Mouse (Mus musculus): ENCODE measurements around the gene Parp9. TPM values are rescaled to one million over a fixed set of nuclear protein-coding genes. Genes with fewer than 3 reads are reported as not detected.
A peak's percentile ranks its signal among the peaks of the same experiment; 100 is the strongest.
"Not testable (repeated sequence)": the region's sequence is repeated elsewhere in the genome, so short reads cannot be mapped to it uniquely, and the experiment has no call there.

Parp9 gene
- total RNA-seq, 2 experiments from 2014 or later = 3.1 to 5.0 TPM

DNA sequence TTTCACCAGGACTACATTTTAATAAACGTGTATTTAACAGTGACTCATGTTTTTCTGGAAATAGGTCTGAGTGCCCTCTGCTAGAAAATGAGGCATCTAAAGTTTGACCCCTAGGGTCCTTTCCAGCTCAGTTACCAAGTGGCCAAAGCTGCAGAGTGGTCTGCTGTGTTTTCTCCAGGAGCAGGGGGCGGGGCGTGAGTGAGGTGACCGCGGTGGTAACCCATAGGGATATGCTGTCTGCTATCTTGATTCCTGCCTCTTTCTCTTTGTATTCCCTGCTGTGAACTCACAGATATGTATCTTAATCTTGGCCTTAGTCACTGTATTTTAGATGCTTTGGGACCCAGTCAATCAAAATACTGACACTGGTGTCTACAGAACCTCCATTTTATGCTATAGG lies 13.9 kb upstream of the Parp9 start:
- DNase-seq (ENCODE audit: low spot score) = no peak

DNA sequence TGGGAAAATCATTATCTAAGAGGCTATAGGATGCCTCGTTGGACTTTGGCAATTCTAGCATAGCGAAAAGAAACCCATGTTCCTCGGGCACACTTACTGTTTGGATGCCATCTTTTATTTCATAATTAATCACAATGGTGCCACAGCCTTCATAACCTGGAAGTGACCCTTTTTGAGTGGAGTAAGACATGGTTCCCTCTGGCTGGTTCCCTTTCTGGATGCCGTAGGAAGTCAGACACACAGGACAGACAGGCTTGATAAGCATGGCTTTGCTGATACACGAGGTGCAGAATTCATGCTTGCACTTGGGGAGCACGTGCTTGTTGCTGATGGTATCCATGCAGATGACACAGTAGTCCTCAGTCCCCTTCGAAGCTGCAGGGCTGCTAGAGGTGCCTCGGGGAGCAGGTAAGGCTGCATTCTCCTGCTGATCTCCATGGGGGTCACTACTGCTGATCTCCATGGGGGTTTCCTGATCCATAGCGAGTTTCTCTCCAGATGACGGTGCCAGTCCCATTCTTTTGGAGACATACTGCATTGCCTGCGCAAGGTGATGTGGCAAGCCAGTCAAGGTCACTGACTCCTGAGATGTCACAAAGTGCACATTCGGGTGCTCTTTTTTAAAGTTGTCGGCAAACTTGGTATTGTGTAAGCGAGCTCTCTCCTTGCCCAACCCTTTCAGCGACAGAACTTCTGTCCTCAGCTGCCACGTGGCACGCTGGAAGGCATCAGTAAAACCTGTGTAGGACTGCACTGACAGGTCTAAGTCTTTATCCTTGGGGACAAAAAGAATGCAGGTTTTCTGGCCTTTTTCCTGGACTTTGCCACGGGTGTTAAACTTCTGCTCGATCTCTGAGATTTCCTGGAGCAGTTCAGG lies 5.9 kb upstream of the Parp9 start:
- no peak for DNase-seq (ENCODE audit: low spot score)

DNA sequence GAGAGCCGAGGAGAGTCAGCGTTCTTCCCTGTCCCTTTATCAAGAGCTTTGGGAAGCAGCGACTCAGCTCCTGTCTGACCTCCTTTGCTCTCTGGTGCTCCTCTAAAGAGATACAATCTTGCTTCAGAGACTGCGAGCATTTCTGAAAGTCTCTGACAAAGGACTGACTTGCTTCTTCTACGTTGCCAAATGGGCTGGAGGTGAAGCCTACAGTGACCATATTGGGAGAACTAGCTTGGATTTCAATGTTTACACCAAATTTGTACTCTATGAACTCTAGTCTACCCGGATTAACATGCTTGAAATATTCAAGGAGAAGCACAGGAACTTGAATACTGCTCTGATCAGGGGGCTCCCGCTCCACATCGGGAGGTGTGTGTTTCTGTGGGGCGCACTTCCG lies 5.1 kb upstream of the Parp9 start:
- no peak for DNase-seq (ENCODE audit: low spot score)

DNA sequence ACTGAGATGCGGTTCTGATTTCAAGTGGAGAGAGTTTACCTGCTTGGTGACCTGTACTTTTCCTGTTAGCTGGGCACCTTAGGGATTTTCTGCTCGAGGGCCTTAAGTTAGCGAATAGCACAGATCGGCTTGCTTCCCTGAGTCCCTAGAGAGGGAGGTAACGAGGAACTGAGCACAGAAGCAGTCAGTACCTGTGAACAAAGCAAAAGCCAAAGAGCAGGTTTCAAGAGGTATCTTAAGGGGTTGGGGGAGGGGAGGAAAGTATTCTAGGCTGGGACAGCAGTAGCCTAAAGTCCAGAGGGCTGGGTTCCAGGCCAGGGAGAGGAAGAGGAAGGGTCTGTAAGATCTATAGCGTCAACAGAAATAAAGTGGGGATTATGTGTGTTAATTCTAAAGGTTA lies 991 bp downstream of the Parp9 start:
- peak; percentile 16 for DNase-seq (ENCODE audit: low spot score)

DNA sequence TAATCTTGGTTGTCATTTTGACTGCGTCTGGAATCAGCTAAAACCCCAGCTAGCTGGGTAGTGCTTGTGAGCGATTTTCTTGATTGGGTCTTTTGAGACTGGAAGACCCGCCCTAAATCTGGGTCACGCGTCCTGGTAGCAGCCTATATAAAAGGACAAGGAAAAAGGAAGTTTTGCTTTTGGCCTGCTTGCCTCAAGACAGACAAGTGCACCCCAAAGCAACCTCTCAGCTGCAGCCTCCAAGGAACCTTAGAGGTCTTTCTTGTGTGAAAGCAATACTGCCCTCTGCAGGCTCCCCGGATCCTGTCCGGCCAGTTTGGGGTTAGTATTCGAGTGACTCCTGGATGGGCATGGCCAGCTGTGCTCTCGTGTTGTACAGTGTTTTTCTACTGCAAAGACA lies 1.4 kb downstream of the Parp9 start:
- DNase-seq (ENCODE audit: low spot score) = peak; percentile 90

DNA sequence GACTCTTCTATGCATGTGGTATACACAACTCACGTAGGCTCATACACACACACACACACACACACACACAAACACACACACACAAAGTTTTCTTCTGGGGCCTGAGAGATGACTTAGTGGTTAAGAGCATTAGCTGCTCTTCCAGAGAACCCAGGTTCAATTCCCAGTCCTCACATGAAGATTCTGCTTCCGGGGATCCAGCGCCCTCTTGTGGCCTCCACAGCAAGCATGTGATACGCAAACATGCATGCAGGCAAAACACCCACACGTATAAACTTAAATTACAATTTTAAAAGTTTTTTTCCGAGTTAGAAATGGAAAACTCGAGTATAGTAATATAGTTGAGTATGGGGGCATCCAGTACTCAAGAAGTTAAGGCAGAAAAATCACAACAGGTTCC lies 3.1 kb downstream of the Parp9 start:
- DNase-seq (ENCODE audit: low spot score) = no peak

DNA sequence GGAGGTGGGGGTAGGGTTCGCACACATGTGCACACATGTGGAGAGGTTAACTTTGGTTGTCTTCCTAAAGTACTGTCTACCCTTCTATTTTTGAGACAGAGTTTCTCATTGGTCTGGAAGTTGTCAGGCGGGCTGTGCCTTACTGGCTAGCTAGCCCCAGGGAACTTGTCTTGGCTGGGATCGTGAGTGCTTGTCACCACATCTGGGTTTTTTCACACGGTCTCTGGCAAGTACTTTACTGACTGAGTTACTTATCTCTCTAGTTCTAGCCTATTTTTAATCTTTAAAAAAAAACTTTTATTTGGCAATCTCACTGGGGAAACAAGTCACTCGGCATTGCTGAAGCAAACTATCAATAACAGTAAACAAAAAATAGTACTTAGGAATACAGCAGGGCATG lies 11.0 kb downstream of the Parp9 start:
- peak; percentile 36 for DNase-seq (ENCODE audit: low spot score)

DNA sequence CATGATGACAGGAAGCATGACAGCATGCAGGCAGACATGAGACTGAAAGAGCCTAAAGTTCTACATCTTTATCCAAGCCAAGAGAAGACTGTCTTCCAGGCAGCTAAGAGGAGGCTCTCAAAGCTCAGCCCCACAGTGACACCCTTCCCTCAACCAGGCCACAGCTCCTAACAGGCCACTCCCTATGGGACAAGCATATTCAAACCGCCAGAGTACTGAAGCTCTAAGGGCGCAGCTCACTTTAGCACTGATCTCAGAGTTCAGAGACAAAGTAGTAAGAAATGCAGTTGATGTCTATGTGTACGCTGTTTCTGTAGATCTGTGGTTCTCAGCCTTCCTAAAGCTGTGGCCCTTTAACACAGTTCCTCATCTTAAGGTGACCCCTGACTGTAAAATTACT lies 12.9 kb downstream of the Parp9 start:
- DNase-seq (ENCODE audit: low spot score) = no peak

DNA sequence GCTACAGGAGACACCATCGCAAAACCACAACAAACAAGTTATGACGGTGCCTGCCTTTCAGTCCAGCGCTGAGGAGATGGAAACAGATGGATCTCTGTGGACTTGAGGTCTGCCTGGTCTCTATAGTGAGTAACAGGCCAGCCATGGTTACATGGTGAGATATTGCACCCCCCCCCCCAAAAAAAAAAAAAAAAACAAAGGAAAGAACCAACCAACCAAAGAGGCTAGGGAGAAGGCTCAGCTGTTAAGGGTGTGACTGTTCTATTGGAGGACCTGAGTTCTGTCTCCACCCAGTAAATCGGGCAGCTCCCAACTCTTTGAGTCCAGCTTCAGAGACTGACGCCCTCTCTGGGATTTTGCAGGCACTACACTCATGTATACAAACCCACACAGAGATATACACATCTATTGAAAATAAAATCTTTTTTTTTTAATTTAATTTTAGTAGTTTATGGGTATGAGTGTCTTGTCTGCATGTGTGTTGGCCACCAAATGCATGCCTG lies 14.4 kb downstream of the Parp9 start:
- no peak for DNase-seq (ENCODE audit: low spot score)

DNA sequence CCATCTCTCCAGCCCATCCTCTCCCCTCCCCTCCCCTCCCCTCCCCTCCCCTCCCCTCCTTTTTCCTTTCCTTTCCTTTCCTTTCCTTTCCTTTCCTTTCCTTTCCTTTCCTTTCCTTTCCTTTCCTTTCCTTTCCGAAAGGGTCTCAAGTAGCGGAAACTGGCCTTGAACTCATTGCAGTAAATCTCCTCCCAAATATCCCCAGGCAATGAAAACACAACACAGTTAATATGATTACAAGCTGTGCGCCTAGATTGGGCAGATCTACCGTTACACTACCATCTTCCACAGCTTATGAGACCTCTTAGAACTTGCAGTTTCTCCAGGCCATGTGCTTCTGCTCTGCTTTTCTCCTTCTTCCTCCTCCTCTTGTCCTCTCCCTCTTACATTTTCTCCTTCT lies 27.7 kb downstream of the Parp9 start:
- DNase-seq (ENCODE audit: low spot score) = not testable (repeated sequence)

DNA sequence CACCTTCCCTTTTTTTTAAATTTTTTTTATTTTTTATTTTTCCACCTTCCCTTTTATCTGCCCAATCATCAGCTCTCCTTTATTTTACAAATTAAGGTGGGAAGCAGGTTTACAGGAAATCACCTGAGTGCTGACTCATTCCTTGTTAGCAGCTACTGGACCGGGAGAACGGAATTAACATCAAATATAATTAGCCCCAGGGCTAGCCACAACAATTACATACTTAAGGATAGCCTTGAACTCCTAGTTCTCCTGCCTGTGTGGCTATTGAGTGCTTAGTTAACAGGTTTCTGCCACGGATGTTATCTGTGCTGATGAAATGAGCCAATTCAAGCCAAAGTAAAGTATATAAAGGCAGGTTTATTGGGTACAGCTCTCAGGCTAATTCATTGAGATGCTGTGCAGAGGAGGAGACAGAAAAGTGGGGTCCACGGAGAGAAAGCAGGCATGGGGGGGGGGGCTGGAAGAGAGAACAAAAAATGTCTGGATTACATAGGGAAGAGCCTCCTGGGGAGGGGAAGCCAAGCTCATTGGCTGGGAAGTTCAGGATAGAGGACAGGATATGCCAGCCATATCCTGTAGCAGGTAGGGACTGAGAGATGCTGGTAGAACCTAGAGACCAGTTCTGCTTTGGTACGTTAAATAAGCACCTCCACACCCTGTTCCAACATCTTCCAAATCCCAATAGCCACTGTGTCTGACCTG lies 28.3 kb downstream of the Parp9 start:
- no peak for DNase-seq (ENCODE audit: low spot score)

DNA sequence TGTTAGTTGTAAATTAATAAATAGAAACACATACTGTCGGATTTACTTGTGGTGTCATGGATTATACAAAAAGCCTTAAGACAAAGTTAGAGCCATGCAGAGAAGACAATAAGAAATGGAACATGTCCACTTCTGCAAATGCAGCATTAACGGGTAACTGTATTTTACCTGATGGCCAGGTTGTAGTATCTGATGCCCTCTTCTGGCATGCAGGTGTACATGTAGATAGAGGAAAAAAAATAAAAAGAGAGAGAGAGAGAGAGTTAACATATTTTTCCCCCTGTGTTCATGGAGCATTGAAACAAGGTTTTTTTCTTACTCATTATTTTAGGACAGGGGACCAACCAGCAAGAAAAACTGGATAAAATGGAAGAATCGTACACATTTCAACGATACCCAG lies 29.0 kb downstream of the Parp9 start:
- no peak for DNase-seq (ENCODE audit: low spot score)

DNA sequence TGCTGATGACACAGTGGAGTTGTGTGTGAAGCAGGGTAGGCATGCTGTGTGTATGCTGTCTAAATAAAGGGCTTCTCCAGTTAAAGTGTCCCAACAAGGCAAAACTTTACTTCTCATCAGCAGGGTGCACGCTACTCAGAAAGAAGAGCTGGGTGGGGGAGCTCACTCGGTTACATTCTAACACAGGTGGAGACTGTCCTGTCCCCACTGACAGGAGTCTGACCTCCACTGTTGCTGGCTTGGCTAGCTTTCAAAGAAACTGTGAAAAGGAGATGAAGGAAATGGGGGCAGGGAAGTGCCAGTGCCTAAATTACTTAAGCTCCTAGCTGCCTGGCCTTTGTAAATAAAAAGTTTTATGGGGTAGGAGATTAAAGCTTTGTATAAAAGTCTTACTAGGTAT lies 29.9 kb downstream of the Parp9 start:
- DNase-seq (ENCODE audit: low spot score) = peak; percentile 16

DNA sequence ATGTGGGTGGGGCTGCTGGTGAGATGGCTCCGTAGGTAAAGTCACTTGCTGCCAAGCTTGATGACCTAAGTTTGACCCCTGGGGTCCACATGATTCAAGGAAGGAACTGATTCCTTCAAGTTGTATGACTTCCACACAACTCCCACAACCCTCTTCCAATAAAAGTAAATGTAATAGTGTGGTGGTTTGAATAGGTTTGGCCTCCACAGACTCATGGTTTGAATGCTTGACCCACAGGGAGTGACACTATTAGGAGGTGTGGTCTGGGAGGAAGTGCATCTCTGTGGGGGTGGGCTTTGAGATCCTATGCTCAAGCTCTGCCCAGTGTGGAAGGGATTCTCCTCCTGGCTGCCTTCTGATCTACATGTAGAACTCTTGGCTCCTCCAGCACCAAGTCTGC lies 35.8 kb downstream of the Parp9 start:
- no peak for DNase-seq (ENCODE audit: low spot score)

DNA sequence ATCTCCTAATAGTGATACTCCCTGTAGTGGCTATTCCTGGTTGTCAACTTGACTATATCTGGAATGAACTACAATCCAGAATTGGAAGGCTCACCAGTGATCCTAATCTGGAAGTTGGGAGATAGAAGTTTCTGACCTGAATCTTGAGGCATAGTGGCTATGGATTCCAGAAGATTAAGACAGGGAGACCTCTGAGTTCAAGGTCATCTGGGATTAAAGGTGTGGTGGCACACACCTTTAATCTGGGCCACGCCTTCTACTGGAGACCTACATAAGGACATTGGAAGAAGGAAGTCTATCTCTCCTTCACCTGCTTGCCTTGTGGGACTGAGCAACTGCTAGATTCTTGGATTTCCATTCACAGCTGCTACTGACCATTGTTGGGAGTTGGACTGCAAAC lies 40.2 kb downstream of the Parp9 start, which contains the start of gene Kpna1:
Gene Kpna1 (plus strand): TSS at position 301 of the 400 bp plus-strand sequence.
- not testable (repeated sequence) for DNase-seq (ENCODE audit: low spot score)

DNA sequence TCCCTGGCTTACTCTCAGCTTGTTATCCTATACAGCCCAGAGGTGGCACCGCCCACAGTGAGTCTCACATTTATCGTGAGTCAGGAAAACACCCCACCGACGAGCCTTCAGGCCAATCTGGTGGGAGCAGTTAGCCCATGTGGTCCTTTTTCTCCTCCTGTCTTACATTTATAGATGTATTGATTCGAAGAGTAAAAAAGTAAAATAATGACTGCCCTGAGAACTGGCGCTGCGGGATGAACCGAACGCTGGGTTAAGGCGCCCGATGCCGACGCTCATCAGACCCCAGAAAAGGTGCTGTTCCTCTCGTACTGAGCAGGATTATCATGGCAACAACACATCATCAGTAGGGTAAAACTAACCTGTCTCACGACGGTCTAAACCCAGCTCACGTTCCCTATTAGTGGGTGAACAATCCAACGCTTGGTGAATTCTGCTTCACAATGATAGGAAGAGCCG lies 43.1 kb downstream of the Parp9 start:
- DNase-seq (ENCODE audit: low spot score) = peak; percentile 100

DNA sequence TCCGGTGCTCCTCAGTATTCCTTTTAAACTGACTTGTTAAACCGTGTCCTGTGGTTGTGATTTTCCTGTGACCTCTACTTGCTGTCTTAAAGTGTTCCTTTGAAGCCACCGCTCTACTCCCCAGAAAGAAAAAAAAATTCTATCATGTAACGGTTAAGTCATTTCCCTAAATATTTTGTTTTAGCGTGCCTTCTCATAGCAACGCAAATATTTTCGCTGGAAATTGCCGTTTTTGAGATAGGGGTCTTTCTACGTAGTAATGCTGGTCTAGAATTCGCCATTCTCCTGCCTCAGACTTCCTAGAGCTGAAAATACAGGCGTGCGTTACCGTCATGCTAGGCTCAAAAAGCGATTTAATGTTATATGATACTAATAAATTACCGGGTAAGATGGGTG lies 44.2 kb downstream of the Parp9 start:
- DNase-seq (ENCODE audit: low spot score) = no peak

DNA sequence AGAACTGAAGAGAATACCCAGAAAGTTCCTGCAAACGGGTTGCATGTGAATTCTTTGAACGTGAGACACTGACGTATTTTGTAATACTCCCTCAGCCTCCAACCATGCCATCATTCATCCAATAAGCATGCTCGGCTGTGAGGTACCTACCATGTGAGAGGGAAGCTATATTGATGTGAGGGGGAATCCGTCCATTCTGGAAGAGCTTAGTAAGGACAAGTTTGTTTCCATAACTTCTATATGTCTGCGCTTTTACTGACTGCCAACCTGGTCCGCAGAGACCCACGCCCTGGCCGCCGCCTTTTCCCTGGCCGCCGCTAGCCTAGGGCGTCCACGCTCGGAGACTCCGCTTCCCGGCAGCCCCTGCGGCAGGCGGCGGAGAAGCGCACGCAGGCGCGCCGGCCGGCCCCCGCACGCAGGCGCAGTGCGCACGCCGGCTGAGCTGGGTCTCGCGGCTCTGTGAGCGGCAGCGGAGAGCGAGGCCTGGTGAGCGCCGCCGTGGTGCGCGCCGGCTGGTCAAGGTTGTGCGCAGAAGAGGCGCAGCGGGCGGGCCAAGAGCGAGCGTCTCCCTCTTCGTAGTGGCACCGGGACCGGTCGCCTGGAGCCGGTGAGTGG lies 44.7 kb downstream of the Parp9 start:
- peak; percentile 86 for DNase-seq (ENCODE audit: low spot score)

DNA sequence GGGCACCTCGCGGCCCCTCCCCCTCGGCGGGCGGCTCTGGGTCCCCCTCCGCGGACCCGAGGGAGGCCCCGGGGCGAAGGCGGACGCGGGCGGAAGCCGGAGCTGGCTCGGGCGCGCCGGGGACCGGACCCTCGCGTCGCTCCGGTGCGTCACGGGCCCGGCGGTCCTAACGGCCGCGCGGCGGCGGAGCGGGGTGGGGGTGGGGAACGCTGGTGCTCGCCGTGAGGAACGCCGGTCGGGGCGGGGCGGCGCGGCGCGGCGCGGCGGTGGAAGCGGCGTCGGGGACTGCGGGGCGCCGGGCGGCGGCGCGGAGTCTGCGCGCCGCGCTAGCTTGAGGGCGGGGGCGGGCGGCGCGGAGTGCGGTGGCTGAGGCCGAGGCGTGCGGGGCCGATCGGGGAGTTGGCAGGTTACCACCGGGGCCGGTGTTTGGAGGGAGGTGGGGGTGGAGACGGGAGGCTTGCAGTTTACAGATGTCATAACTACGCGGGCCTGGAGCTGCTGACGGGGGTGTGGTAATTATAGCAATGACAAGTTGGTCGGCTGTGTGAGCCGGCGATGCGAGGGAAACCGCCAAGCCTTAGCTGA lies 45.3 kb downstream of the Parp9 start:
- peak; percentile 77 for DNase-seq (ENCODE audit: low spot score)

DNA sequence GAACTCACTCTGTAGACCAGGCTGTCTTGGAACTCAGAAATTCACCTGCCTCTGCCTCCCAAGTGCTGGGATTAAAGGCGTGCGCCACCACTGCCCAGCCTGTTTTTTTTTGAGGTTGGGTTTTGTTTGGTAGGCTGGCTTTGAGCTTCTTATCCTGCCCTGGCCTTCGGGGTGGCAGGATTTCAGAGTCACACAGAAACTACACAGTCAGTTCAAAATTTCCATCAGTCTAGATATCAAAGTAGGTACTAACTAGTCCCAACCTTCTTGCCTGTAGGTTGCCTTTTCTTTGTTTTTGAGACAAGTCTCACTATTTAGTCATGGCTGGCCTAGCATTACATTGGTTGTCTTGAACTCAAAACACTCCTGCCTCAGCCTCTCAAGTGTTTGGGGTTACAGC lies 46.2 kb downstream of the Parp9 start:
- DNase-seq (ENCODE audit: low spot score) = no peak

DNA sequence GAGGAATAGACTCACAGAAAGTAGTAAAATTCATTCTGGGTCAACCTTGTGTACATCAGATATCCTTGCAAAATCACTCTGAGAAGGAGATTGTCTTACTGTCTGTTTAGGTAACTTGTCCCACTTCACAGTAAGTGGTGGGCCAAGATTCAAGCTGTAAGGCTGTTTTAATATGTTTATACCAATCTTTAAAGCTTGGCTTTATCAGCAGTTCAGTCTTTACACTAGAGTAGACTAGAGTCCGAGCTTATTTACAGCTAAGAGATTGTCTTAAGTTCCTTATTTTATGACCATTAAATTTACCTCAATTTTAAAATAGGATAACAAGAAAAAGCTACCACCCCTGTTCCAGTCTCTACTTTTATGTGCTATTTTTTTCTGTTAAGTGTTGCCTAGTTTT lies 49.7 kb downstream of the Parp9 start:
- DNase-seq (ENCODE audit: low spot score) = no peak

DNA sequence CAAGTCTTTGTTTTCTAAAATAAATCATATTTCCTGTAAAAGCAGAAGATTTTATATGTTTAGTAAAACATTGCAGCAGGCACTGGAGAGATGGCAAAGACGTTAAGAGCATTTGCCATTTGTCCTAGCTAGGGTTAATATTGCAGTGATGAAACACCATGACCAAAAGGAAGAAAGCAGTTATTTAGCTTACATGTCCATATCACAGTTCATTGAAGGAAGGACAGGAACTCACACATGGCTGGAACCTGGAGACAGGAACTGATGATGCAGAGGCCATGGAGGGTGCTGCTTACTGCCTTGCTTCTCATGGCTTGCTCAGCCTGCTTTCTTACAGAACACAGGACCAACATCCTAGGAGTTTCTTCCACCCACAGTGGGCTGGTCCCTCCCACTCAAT lies 54.1 kb downstream of the Parp9 start:
- DNase-seq (ENCODE audit: low spot score) = no peak

All from gastrocnemius, adult 18-20 months (tissue).